Mouse (Mus musculus) bone marrow, adult 2 months (tissue): ENCODE measurements around the gene Arhgap33. TPM values are rescaled to one million over a fixed set of nuclear protein-coding genes. Genes with fewer than 3 reads are reported as not detected.

ENCODE experiments used
- H3K27ac ChIP-seq: fragments of 200-500 bp; 2 replicates; pipeline ENCODE4 v1.5.1; 2012; ENCODE audit warnings: low read depth, mild to moderate bottlenecking, control low read depth, inconsistent platforms, low read length; ENCODE audit not compliant: control insufficient read depth, poor library complexity, insufficient read depth
- H3K4me1 ChIP-seq: fragments of 200-500 bp; 2 replicates; pipeline ENCODE4 v1.6.1; 2011; ENCODE audit warnings: low read length; ENCODE audit not compliant: control insufficient read depth, insufficient read depth
- H3K4me3 ChIP-seq: fragments of 200-500 bp; replicated peaks from 2 replicates; pipeline ENCODE3; 2011; ENCODE audit warnings: mild to moderate bottlenecking, low read depth, low read length, control low read depth; ENCODE audit not compliant: control insufficient read depth
- CTCF ChIP-seq: fragments of 200-500 bp; IDR thresholded peaks from 2 replicates; pipeline ENCODE4 v1.5.1; 2011; ENCODE audit warnings: low read length, control low read depth; ENCODE audit not compliant: control insufficient read depth, insufficient read depth
- POLR2A ChIP-seq: fragments of 200-500 bp; IDR thresholded peaks from 2 replicates; pipeline ENCODE4 v1.6.1; 2011; ENCODE audit warnings: low read depth, mild to moderate bottlenecking, control low read depth, low read length, borderline replicate concordance; ENCODE audit not compliant: control insufficient read depth
- WGBS: fragments of 180-500 bp; shearing (Covaris S2); methylation state at CpG from one replicate; pipeline ENCODE4 v1.1.7; 2018; 5-methylcytosine and 5-hydroxymethylcytosine counted together
- polyA plus RNA-seq: library from polyadenylated mRNA; stranded (reverse); fragments of >200 nt; gene quantifications from 2 replicates; pipeline ENCODE4 v1.2.4, GENCODE M21; 2011; ENCODE audit warnings: low replicate concordance; ENCODE audit not compliant: missing spikeins, insufficient read depth, insufficient read length

Arhgap33 gene
- polyA plus RNA-seq, 1 experiment = 61.6 TPM

DNA sequence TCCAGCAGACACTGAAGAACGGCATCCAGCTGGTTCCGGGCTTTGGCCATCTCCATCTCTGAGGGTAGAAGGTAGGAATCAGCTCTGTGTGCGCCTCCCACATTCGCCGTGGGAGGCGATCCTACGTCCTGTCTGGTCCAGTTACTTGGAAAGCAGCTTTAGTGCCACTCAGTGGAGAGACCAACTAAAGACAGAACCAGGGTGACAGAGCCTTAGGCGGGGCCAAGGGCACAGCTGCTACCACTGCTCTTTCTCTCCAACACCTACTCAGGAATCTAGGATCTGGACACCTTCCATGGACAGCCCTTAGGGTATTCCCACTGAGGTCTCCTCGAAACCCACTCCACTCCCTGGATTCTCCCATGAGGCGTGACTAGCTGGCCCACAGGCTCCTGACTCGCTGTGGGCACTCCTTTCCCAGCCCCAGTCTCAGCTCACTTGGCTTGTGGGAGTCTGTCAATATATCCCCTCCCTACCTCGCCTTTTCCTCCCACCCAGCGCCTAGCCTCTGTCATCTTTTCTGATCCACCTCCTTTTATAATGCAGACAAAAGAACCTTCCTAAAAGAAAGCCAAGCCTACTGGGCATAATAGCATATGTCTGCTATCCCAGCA lies 23.1 kb upstream of the Arhgap33 start:
- Histone ChIP-seq H3K27ac (no peak overlapping the region), H3K4me3 (no peak overlapping the region), H3K4me1 (peaks cover 1% of the 10 kb centered on the region; the same call in 1 of the 2 replicates)
- 90% methylated on average over 13 of the region's 13 CpGs for WGBS
- no peak for TF ChIP-seq POLR2A
- TF ChIP-seq CTCF = no peak

DNA sequence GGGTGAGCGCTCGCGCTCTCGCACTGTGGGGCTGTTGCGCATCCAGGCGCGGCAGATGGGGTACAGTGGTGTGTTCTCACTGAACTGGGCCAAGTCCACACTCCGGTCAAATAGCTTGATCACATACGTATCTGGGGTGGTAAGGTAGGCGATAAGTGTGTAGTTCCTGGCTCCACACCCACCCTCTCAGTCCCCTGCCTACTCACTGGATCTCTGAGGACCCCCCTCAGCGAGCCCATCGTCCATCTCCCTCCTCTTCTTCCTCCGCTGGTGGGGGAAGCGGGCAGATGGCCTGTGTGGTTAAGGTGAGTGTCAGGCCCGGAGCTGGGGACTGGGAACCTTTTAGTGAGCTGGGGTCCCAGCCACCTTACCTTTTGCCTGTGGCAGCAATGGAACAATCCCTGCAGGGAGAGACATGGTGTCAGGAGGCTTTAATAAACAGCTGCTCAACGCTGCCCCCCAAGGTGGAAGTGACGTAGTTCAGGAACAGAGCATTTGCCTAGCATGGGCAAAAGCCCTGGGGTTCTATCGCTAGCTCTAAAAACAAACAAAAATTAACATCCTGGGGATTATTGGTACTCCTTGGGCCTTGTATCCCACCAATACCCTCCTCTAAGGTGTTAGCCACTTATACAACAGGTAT lies 22.2 kb upstream of the Arhgap33 start:
- no peak overlapping the region for H3K27ac ChIP-seq
- peaks cover 1% of the 10 kb centered on the region; the same call in 1 of the 2 replicates for H3K4me1 ChIP-seq
- H3K4me3 ChIP-seq = no peak overlapping the region
- WGBS = 92% methylated on average over 18 of the region's 18 CpGs
- TF ChIP-seq CTCF (0 out of 2 replicates have a peak, but pooled peaks have one; percentile 23), POLR2A (no peak)

DNA sequence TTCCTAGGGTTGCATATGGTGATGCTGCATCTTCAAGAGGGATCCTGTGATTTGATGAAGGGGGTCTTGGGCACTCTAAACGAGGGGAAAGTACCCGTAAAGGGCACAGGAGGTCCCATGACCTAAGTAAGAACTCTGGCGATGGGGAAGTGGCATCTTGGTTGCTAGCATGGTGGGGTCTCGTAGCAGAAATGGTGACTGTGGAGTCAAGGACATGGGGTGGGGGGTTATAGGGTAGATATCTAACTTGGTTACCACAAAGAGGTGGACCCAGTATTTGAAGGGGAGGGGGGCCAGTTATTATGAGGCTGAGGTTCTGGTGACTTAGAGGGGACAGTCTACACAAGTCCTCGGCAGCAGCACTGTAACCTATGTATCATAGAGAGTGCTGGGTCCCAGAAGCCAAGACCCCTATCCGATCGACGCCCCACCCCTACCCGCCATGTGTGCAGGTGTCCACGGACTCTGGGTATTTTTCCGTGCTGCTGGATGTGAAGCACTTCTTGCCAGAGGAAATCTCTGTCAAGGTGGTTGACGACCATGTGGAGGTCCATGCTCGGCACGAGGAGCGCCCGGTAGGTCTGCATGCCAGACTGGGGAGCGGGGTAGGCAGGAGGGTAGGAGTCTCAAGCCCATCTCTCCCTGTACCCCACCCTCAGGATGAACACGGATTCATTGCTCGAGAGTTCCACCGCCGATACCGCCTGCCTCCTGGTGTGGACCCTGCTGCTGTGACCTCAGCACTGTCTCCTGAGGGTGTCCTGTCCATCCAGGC lies 19.1 kb upstream of the Arhgap33 start:
- 78% methylated on average over 22 of the region's 22 CpGs for WGBS
- TF ChIP-seq POLR2A (no peak), CTCF (no peak)
- Histone ChIP-seq H3K4me1 (peaks cover 1% of the 10 kb centered on the region; the same call in 1 of the 2 replicates), H3K27ac (no peak overlapping the region), H3K4me3 (peak overlapping the region; percentile 40)

DNA sequence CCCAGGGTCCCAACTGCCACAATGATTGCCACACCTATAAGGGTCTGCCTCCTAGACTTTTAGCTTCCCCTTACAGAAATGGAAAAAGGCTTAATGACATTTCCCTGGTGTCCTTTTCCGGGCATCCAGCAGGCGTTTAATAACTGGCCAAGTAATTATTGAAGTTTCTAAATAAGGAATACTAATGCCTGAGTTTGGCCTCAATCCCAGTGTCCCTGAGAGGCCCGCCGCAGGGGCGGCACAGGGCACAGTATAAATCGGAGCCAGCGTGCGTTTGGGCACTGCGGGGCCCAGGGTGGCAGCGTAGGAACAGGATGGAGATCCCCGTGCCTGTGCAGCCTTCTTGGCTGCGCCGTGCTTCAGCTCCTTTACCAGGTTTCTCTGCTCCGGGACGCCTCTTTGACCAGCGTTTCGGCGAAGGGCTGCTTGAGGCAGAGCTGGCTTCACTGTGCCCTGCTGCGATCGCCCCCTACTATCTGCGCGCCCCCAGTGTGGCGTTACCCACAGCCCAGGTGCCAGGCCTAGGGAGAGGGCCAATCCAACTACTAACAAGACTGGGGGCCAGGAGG lies 18.2 kb upstream of the Arhgap33 start:
- no peaks in the 10 kb centered on the region; the same call in 1 of the 2 replicates for H3K4me1 ChIP-seq
- no peak for TF ChIP-seq POLR2A
- no peak for TF ChIP-seq CTCF
- peak overlapping the region; percentile 69 for H3K4me3 ChIP-seq
- WGBS = 3% methylated on average over 23 of the region's 23 CpGs
- peak overlapping the region; percentile 80 for H3K27ac ChIP-seq

DNA sequence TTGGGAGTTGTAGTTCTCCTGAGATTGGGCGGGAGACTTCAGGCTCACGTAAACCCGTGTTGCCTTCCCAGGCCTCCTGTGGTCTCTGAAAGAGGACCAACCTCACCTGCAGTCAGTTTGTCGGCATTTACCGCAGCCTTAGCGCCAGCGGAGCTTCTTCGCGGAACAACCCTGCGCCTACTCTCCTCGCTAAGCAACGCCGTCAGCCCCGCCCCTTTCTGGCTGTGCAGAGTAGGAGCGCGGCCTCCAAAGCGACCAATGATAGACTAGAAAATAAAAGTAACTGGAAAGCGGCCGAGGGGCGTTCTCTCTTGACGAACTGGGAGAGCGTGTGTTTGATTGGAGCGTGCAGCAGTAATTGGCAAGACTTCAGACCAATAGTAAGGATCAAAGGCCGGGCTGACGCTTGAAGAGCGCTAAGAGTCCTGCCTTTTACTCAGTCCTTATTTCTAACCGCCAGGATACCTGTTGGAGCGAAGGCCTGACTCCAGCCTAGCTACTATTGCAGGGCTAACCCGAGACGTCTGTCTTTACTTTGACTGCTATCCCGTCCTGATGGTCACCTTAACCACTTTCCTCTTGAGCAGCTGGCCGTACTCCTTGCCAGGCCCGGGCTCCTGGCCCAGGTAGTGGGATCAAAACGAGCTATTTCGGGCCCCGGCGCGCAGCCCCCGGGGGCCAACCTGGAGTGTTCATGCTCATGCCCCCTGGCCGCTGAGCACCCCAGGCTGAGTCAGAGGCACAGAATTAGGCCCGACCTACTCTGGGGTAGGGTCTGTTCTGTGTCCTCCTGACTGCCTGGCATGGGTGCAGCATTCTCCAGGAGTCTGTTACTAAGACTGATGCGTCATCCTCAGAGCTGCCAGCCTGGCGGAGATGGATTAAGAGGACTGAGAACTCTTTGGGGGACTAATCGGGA lies 17.5 kb upstream of the Arhgap33 start, which contains the start of the genes Hspb6 and Proser3:
TSS of gene Hspb6 (plus strand) at position 77 of the 919 bp plus-strand sequence.
TSS of gene Proser3 (minus strand) at position 198 of the 919 bp plus-strand sequence.
- H3K27ac ChIP-seq = peak within 1 kb of the TSS; percentile 88
- under 1% methylated on average over 44 of the region's 44 CpGs for WGBS
- H3K4me3 ChIP-seq = peak within 1 kb of the TSS; percentile 90
- peak; percentile 60 for TF ChIP-seq POLR2A
- no peak for TF ChIP-seq CTCF
- H3K4me1 ChIP-seq = no peaks in the 10 kb centered on the region; the same call in 1 of the 2 replicates

DNA sequence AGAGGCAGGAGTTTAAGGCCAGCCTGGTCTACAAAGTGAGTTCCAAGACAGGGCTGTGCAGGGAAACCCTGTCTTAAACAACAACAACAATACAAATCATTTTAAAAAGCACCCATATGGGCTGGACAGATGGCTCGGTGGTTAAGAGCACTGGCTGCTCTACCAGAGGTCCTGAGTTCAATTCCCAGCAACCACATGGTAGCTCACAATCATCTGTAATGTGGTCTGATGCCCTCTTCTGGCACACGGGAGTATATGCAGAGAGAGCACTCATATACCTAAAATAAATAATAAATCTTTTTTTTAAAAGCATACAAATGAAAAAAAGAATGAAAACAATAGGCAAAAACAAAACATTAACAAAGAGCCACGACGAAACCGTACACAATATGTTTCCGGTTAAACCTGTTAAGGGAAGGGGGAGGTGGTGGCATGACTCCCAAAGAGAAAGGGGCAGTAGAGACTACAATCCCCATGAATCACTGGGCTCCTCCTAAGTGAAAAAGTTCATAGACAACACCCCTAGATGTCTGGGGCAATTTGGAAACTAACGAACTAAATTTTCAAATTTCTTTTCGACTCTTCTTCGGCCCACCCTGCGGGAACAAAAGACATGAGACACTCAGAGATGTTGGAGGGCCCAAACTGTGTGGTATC lies 16.7 kb upstream of the Arhgap33 start:
- TF ChIP-seq POLR2A = no peak
- 0 out of 2 replicates have a peak, but pooled peaks have one; percentile 7 for TF ChIP-seq CTCF
- WGBS = under 1% methylated on average over 10 of the region's 10 CpGs

DNA sequence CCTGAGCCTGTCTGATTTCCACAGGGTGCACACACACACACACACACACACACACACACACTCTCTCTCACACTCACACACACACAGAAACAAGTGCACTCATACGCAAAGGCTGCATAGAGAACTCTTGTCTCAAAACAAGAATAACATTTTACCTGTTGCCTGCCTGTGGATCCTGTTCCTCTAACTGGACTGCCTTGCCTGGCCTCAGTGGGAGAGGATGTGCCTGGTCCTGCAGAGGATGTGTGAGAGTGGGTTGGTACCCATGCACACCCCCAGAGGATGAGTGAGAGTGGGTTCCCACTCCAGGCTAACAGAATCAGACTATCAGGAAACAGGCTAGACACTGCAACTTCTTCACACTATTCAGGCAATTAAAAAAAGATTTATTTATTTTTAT lies 15.7 kb upstream of the Arhgap33 start:
- TF ChIP-seq POLR2A (no peak), CTCF (no peak)
- Histone ChIP-seq H3K27ac (no peak overlapping the region), H3K4me3 (no peak overlapping the region), H3K4me1 (no peaks in the 10 kb centered on the region; the same call in 1 of the 2 replicates)
- WGBS = 89% methylated on average over 1 of the region's 1 CpGs

More for the DNA sequence above, 16.7 kb upstream of the Arhgap33 start:
- Histone ChIP-seq H3K4me1 (no peaks in the 10 kb centered on the region; the same call in 1 of the 2 replicates), H3K4me3 (peak overlapping the region; percentile 90), H3K27ac (peak overlapping the region; percentile 88)
